Mouse (Mus musculus) embryonic facial prominence, embryonic 11.5 days (tissue): Measurements from ENCODE around the gene Iqsec3. TPM values are rescaled to one million over a fixed set of nuclear protein-coding genes. Genes with fewer than 3 reads are reported as not detected.

Experiments
- microRNA-seq: library from miRNA; unstranded; fragments of <30 nt; microRNA quantifications from one replicate; pipeline ENCODE4, GENCODE M21; 2016; ENCODE audit warnings: borderline number of aligned reads
- polyA plus RNA-seq: library from polyadenylated mRNA; unstranded; fragments of >200 nt; fragmentation: Nextera tagmentation; extraction: Ambion mirVana; gene quantifications from 2 replicates; pipeline ENCODE4 v1.2.1, GENCODE M21; 2014

The Iqsec3 gene
- polyA plus RNA-seq, 1 experiment from 2014 or later: 0.13 TPM

Small RNA genes lying within 50 kb of the gene (microRNA-seq; reads per million reads assigned to microRNA genes)
- not detected for gene Gm24855

Other genes with a start within 250 kb of the Iqsec3 start
- gene Usp18, start 227.8 kb downstream of the Iqsec3 start, polyA plus RNA-seq: 0.66 and 1.0 TPM in 2 replicates
- gene Slc6a13, start 173.5 kb downstream of the Iqsec3 start, polyA plus RNA-seq: 0.91 and 1.5 TPM in 2 replicates
- not detected in 2 replicates for gene Slc6a12, start 130.6 kb downstream of the Iqsec3 start, polyA plus RNA-seq
- 1.6 and 2.6 TPM in 2 replicates for gene A2m, start 161.7 kb upstream of the Iqsec3 start, polyA plus RNA-seq